Mouse (Mus musculus) neural tube, postnatal 0 days (tissue): Measurements from ENCODE around the gene Olfr1053. TPM values are rescaled to one million over a fixed set of nuclear protein-coding genes. Genes with fewer than 3 reads are reported as not detected.

Experiments
- polyA plus RNA-seq: library from polyadenylated mRNA; unstranded; fragments of >200 nt; fragmentation: Nextera tagmentation; extraction: Ambion mirVana; gene quantifications from 2 replicates; pipeline ENCODE4 v1.2.1, GENCODE M21; 2015

Gene Olfr1053
- not detected in 2 replicates for polyA plus RNA-seq

GRCm38 (mm10) chr2:86315184-86315583 lies at the start of gene Olfr1053:
Gene Olfr1053 (minus strand): TSS chr2:86315284.

GRCm38 (mm10) chr2:86362369-86362768 lies 47.3 kb upstream of the Olfr1053 start, which contains the start of gene Olfr1056:
Gene Olfr1056 (minus strand): TSS chr2:86362469.

GRCm38 (mm10) chr2:86350184-86350583 lies 35.1 kb upstream of the Olfr1053 start, which contains the start of gene Olfr1055:
Gene Olfr1055 (minus strand): TSS chr2:86350284.

GRCm38 (mm10) chr2:86335333-86335732 lies 20.2 kb upstream of the Olfr1053 start, which contains the start of gene Olfr1054:
Gene Olfr1054 (minus strand): TSS chr2:86335433.

GRCm38 (mm10) chr2:86292155-86292554 lies 22.9 kb downstream of the Olfr1053 start, which contains the start of gene Olfr1052:
Gene Olfr1052 (plus strand): TSS chr2:86292455.

GRCm38 (mm10) chr2:86278988-86279387 lies 36.1 kb downstream of the Olfr1053 start, which contains the start of gene Olfr1051:
Gene Olfr1051 (minus strand): TSS chr2:86279088.

Other genes starting within 250 kb of the Olfr1053 start
- not detected in 2 replicates for gene Olfr1036, start 241.3 kb downstream of the Olfr1053 start, polyA plus RNA-seq
- gene Olfr1037, start 227.9 kb downstream of the Olfr1053 start, polyA plus RNA-seq, result not detected in 2 replicates
- gene Olfr1039, start 179.4 kb downstream of the Olfr1053 start, polyA plus RNA-seq, result not detected in 2 replicates
- not detected in 2 replicates for gene Olfr1040, start 168.6 kb downstream of the Olfr1053 start, polyA plus RNA-seq
- not detected in 2 replicates for gene Olfr1042, start 153.4 kb downstream of the Olfr1053 start, polyA plus RNA-seq
- not detected in 2 replicates for gene Olfr1043, start 147.8 kb downstream of the Olfr1053 start, polyA plus RNA-seq
- gene Olfr1044, start 137.5 kb downstream of the Olfr1053 start, polyA plus RNA-seq, result not detected in 2 replicates
- not detected in 2 replicates for gene Olfr52, start 129.6 kb downstream of the Olfr1053 start, polyA plus RNA-seq
- not detected in 2 replicates for gene Olfr1045, start 112.3 kb downstream of the Olfr1053 start, polyA plus RNA-seq
- gene Olfr1046, start 96.0 kb downstream of the Olfr1053 start, polyA plus RNA-seq, result not detected in 2 replicates
- not detected in 2 replicates for gene Olfr1047, start 83.9 kb downstream of the Olfr1053 start, polyA plus RNA-seq
- not detected in 2 replicates for gene Olfr1048, start 75.0 kb downstream of the Olfr1053 start, polyA plus RNA-seq
- gene Olfr1049, start 57.0 kb downstream of the Olfr1053 start, polyA plus RNA-seq, result not detected in 2 replicates
- not detected in 2 replicates for gene Olfr1051, start 36.2 kb downstream of the Olfr1053 start, polyA plus RNA-seq
- not detected in 2 replicates for gene Olfr1052, start 22.8 kb downstream of the Olfr1053 start, polyA plus RNA-seq
- gene Olfr1054, start 20.1 kb upstream of the Olfr1053 start, polyA plus RNA-seq, result not detected in 2 replicates
- not detected in 2 replicates for gene Olfr1055, start 35.0 kb upstream of the Olfr1053 start, polyA plus RNA-seq
- not detected in 2 replicates for gene Olfr1056, start 47.2 kb upstream of the Olfr1053 start, polyA plus RNA-seq
- not detected in 2 replicates for gene Olfr1057, start 63.1 kb upstream of the Olfr1053 start, polyA plus RNA-seq
- gene Olfr1058, start 73.3 kb upstream of the Olfr1053 start, polyA plus RNA-seq, result not detected in 2 replicates
- not detected in 2 replicates for gene Olfr1061, start 98.8 kb upstream of the Olfr1053 start, polyA plus RNA-seq
- gene Olfr1062, start 111.5 kb upstream of the Olfr1053 start, polyA plus RNA-seq, result not detected in 2 replicates
- gene Olfr1065, start 135.3 kb upstream of the Olfr1053 start, polyA plus RNA-seq, result not detected in 2 replicates
- gene Olfr1066, start 141.0 kb upstream of the Olfr1053 start, polyA plus RNA-seq, result not detected in 2 replicates
- not detected in 2 replicates for gene Olfr228, start 172.1 kb upstream of the Olfr1053 start, polyA plus RNA-seq
- not detected in 2 replicates for gene Olfr1076, start 193.2 kb upstream of the Olfr1053 start, polyA plus RNA-seq
- not detected in 2 replicates for gene Olfr1079, start 227.2 kb upstream of the Olfr1053 start, polyA plus RNA-seq
- gene Olfr1080, start 243.0 kb upstream of the Olfr1053 start, polyA plus RNA-seq, result not detected in 2 replicates